Mouse (Mus musculus) ovary, postnatal 36 days (tissue): ENCODE measurements around the gene Ryr1.

Experiments
- DNase-seq: peaks from one replicate; pipeline ENCODE4 v3.0.0; 2022; ENCODE audit warnings: low spot score, mixed read lengths

Ryr1 gene

DNA sequence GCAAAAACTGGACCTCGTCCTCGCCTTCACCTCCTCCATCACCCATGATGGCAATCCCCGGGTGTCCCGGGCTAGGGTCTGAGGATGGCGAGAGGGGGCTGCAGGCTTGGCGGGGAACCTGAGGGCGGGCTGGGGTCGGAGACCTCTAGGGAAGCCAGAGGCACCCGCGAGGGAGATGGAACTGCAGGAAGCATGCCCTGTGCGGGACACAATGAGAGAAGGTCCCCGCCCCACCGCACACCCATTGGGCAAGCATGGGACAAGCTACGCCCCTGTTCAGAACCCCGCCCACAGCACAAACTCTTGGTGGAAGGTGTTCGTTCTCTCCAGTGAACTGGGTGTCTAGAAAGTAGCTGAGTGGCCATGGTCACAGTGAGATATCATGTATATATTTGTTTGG, at the start of gene Ryr1:
Gene Ryr1, minus strand, starts transcription at position 210 of the 400 bp plus-strand sequence.
- DNase-seq: peak; percentile 57

GRCm38 (mm10) chr7:29172390-29173016, 47.5 kb upstream of the Ryr1 start:
- DNase-seq: no peak

- DNase-seq: peak; percentile 26
These were observed 46.7 kb upstream of the Ryr1 start for GRCm38 (mm10) chr7:29171562-29172097.

- peak; percentile 31 for DNase-seq
These were observed 46.0 kb upstream of the Ryr1 start for GRCm38 (mm10) chr7:29170755-29171561.

GRCm38 (mm10) chr7:29170066-29170754, 45.2 kb upstream of the Ryr1 start, which contains the start of the genes Ggn and Spred3:
Gene Ggn, plus strand, starts transcription at chr7:29170210.
Gene Spred3, minus strand, starts transcription at chr7:29170411.
- peak; percentile 72 for DNase-seq

- DNase-seq: peak; percentile 71
These were observed 44.5 kb upstream of the Ryr1 start for GRCm38 (mm10) chr7:29169231-29170065.

- no peak for DNase-seq
These were observed 43.8 kb upstream of the Ryr1 start for GRCm38 (mm10) chr7:29168791-29169230.

DNA sequence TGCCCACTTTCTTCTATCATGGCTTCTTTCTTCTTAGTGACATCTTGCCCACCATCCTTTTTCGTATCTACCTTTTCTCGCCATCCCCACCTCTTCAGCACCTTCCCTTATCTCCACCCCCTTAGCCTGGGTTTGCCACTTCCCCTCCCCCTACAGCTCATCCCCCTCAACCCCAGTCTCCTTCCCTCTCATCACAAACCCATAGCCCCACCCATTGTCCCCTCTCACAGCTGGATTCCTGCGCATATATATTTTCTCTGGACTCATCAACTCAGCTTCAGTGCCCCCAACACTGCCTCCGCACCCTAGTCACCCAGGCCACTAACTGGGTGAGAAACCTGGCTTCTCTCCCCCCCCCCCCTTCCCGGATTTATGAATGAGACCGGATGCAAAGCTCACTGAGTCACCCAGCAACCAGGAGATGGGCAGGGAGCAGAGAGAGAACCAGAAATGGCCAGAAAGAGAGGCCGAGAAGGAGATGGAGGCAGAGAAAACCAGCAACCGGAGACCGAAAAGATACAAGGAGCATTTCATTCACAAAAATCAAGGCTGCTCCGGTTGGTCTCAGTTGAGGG, 43.2 kb upstream of the Ryr1 start:
- no peak for DNase-seq

DNA sequence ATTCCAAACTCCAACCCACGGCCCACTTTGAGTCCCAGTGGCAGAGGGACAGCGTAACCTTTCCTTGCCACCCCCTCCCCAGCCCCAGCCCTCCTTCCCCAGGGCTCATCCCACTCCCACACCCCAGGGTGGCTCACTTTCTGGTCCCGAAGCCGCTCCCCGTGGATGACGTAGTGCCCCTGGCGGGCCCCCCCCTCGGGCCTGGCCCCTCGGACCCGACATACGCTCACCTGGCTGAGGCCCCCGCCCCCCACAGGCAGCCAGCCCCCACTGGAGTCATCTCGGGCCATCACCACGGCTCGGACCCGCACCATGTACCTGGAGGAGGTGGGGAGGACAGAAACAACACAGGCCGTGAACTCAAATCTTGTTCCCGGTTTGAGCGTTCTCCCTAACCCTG, 42.7 kb upstream of the Ryr1 start:
- DNase-seq: no peak

- DNase-seq: peak; percentile 38
These were observed 38.0 kb upstream of the Ryr1 start for GRCm38 (mm10) chr7:29162750-29163525.

GRCm38 (mm10) chr7:29162294-29162693, 37.3 kb upstream of the Ryr1 start:
- DNase-seq: no peak

DNA sequence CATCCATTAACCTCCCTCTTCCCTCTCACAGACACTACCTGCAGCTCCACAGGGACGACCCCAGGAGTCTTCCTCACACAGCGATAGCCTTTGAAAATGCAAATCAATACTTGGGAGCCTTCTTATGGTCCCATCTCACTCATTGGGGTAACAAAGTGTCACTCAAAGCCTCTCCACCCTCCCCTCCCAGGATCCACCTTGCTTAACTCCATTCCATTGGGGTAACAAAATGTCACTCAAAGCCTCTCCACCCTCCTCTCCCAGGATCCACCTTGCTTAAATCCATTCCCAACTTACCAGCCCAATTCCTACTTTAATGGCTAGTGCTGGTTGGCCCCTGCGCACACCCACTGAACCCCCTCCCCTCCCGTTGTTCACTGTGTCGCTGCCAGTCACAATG, 33.3 kb upstream of the Ryr1 start:
- no peak for DNase-seq

GRCm38 (mm10) chr7:29155838-29156782, 31.1 kb upstream of the Ryr1 start, which contains the start of gene Fam98c:
Gene Fam98c, minus strand, starts transcription at chr7:29156234.
- DNase-seq: peak; percentile 81

GRCm38 (mm10) chr7:29155196-29155837, 30.3 kb upstream of the Ryr1 start:
- peak; percentile 88 for DNase-seq

- DNase-seq: no peak
These were observed 29.2 kb upstream of the Ryr1 start for GRCm38 (mm10) chr7:29154018-29154720.

- DNase-seq: no peak
These were observed 26.5 kb upstream of the Ryr1 start for GRCm38 (mm10) chr7:29151486-29151885.

DNA sequence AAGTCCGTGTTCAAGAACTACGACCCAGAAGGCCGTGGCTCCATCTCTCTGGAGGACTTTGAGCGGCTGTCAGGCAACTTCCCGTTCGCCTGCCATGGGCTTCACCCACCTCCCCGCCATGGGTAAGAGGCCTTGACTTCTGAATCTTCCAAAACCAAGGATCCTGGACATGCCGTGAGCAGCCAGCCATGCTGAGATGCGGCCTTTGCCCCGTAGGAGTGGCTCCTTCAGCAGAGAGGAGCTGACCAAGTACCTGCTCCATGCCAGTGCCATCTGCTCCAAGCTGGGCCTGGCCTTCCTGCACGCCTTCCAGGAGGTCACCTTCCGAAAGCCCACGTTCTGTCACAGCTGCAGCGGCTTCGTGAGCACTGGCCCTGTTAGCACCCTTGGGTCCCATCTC, 23.8 kb upstream of the Ryr1 start:
- DNase-seq: no peak
